Mouse (Mus musculus) spleen, adult 2 months (tissue): ENCODE data around the gene Gne. TPM values are rescaled to one million over a fixed set of nuclear protein-coding genes. Genes with fewer than 3 reads are reported as not detected.

Source experiments
- DNase-seq, 2 experiments: peaks; one replicate each; pipeline versions ENCODE4 v3.0.0 to v3.0.0-alpha.2; 2012 to 2021; ENCODE audit warnings: low spot score in 2 of 2, low read depth in 1 of 2
- H3K27ac ChIP-seq: fragments of 200-500 bp; 2 replicates; pipeline ENCODE4 v1.5.1; 2012; ENCODE audit warnings: low read length, inconsistent platforms; ENCODE audit not compliant: insufficient read depth
- H3K27me3 ChIP-seq: fragments of 200-500 bp; 2 replicates; pipeline ENCODE4 v1.6.1; 2012; ENCODE audit warnings: mild to moderate bottlenecking, moderate library complexity, low read length, inconsistent platforms; ENCODE audit not compliant: control insufficient read depth, insufficient read depth
- H3K36me3 ChIP-seq: fragments of 200-500 bp; 2 replicates; pipeline ENCODE4 v1.6.1; 2012; ENCODE audit warnings: mild to moderate bottlenecking, low read length, inconsistent platforms; ENCODE audit not compliant: control insufficient read depth, insufficient read depth
- H3K4me1 ChIP-seq: fragments of 200-500 bp; 2 replicates; pipeline ENCODE4 v1.6.1; 2011; ENCODE audit warnings: inconsistent platforms; ENCODE audit not compliant: control insufficient read depth, insufficient read depth, insufficient read length
- H3K4me3 ChIP-seq: fragments of 200-500 bp; 2 replicates; pipeline ENCODE4 v1.5.1; 2011; ENCODE audit warnings: mild to moderate bottlenecking, inconsistent platforms; ENCODE audit not compliant: insufficient read depth, insufficient read length; ENCODE audit errors: extremely low read depth
- CTCF ChIP-seq: fragments of 200-500 bp; IDR thresholded peaks from 2 replicates; pipeline ENCODE4 v1.5.1; 2011; ENCODE audit warnings: mild to moderate bottlenecking, inconsistent platforms; ENCODE audit not compliant: insufficient read depth, insufficient read length, insufficient replicate concordance; ENCODE audit errors: extremely low read depth
- POLR2A ChIP-seq: fragments of 200-500 bp; IDR thresholded peaks from 2 replicates; pipeline ENCODE4 v1.6.1; 2011; ENCODE audit warnings: low read depth, low read length, inconsistent platforms
- WGBS: fragments of 180-500 bp; shearing (Covaris S2); methylation state at CpG from one replicate; pipeline ENCODE4 v1.1.7; 2018; 5-methylcytosine and 5-hydroxymethylcytosine counted together
- polyA plus RNA-seq: library from polyadenylated mRNA; depleted of rRNA; stranded (reverse); fragments of >200 nt; gene quantifications from 2 replicates; pipeline ENCODE4 v1.2.3, GENCODE M21; 2012; rRNA removed

Gne gene
- polyA plus RNA-seq, 1 experiment, result 21.8 TPM

DNA sequence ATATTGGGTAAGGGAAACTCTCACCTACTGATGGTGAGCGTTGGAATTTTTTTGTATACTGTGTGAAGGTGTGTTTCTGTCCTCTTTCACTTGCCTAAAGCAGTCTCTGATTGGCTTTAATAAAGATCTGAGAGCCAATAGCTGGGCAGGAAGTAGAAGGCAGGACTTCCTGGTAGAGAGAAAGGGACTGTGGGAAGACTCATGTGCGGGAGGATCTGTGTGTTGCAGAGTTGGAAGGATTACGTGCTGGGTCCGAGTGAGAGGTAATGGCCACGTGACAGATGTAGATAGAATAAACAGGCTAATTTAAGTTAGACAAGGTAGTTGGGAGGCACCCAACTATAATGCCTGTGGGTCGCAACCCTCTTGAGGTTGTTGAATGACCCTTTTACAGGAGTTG lies 80.4 kb downstream of the Gne start:
- no peak overlapping the region for H3K27ac ChIP-seq
- H3K27me3 ChIP-seq, result no peaks in the 10 kb centered on the region
- H3K4me3 ChIP-seq, result no peak overlapping the region
- no peaks in the 10 kb centered on the region for H3K36me3 ChIP-seq
- H3K4me1 ChIP-seq, result no peaks in the 10 kb centered on the region
- no peak for DNase-seq
- WGBS, result 82% methylated on average over 6 of the region's 6 CpGs
- TF ChIP-seq CTCF (no peak), POLR2A (no peak)

DNA sequence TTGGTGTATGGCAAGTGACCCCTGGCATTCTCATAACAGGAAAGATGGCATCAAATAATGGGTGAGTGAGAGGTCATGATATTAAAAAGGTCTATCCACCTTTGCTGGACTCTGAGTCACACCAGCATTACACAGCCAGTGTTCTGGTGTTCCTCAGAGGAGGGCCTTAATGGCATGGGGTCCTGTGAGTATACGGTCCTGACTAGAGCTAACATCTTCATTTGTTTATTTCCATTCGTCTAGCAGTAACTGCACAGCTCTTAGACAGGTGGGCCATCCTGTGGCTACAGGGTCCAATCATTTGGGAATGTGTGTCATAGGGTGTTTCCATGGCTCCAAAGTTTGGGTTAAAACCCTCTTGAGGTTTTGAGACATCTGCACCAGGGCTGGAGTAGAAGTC lies 89.6 kb downstream of the Gne start:
- Histone ChIP-seq H3K4me3 (no peak overlapping the region), H3K4me1 (no peaks in the 10 kb centered on the region), H3K27ac (no peak overlapping the region), H3K36me3 (no peaks in the 10 kb centered on the region), H3K27me3 (no peaks in the 10 kb centered on the region)
- 83% methylated on average over 2 of the region's 2 CpGs for WGBS
- DNase-seq, result no peak
- TF ChIP-seq POLR2A (no peak), CTCF (no peak)

DNA sequence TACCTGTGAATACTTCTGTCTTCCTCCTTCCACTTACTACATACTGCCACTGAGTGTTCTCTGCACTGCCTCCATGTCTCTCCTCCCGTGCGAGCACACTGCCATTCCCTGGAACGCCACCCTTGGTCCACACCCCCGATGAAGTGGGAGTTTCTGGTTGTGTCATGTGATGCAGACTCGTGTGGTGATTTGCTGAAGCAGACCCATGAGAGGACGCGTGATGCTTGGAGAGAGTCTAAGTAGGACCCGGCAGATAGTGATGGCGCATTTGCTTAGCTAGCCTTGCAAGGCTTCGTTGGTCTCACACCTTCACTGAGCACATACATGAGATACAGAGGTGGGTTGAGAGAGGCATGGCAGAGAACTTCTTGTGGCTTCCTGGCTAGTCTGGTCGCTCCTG lies 90.9 kb downstream of the Gne start:
- no peak overlapping the region for H3K4me3 ChIP-seq
- no peak for DNase-seq
- TF ChIP-seq CTCF (no peak), POLR2A (no peak)
- H3K4me1 ChIP-seq, result no peaks in the 10 kb centered on the region
- no peaks in the 10 kb centered on the region for H3K27me3 ChIP-seq
- WGBS, result 93% methylated on average over 11 of the region's 11 CpGs
- H3K27ac ChIP-seq, result no peak overlapping the region
- H3K36me3 ChIP-seq, result no peaks in the 10 kb centered on the region

DNA sequence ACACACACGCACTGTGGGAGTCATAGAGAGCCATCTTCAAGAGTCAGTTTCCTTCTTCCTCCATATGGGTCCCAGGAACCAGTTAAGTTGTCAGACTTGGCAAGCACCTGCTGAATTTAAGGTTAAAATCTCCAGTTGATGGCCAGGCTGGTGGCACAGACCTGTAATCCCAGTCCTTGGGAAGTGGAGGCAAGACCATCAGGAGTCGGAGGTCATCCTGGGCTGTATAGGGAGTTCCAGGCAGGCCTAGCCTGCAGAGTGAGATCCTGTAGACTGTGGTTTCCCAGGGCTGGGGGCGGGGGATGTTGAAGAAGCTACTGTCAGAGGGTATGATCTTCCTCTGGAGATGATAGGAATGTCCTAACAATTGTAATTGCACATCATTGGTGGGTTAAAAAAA lies 95.0 kb downstream of the Gne start:
- Histone ChIP-seq H3K36me3 (no peaks in the 10 kb centered on the region), H3K4me1 (no peaks in the 10 kb centered on the region), H3K27ac (no peak overlapping the region), H3K4me3 (no peak overlapping the region), H3K27me3 (no peaks in the 10 kb centered on the region)
- TF ChIP-seq CTCF (no peak), POLR2A (no peak)
- DNase-seq, result no peak
- 93% methylated on average over 3 of the region's 3 CpGs for WGBS

DNA sequence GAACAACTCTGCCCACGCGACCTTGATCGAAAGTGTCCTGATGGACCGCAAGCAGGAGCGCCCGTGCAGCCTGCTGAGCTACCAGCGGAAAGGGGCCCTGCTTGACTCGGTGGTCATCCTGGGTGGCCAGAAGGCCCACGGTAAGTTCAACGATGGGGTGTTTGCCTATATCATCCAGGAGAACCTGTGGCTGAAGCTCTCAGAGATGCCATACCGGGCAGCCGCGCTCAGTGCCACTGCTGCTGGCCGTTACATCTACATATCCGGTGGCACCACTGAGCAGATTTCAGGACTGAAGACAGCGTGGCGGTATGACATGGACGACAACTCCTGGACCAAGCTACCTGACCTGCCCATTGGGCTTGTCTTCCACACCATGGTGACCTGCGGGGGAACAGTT lies 99.7 kb downstream of the Gne start:
- H3K4me1 ChIP-seq, result peaks cover 3% of the 10 kb centered on the region; the same call in 1 of the 2 replicates
- H3K36me3 ChIP-seq, result no peaks in the 10 kb centered on the region
- WGBS, result 94% methylated on average over 19 of the region's 19 CpGs
- H3K4me3 ChIP-seq, result no peak overlapping the region
- no peak overlapping the region for H3K27ac ChIP-seq
- H3K27me3 ChIP-seq, result no peaks in the 10 kb centered on the region
- DNase-seq, result no peak
- TF ChIP-seq CTCF (no peak), POLR2A (no peak)

Other genes starting within 250 kb of the Gne start
- gene Olfr157, start 244.0 kb downstream of the Gne start, polyA plus RNA-seq, result not detected in 2 replicates
- not detected in 2 replicates for gene Olfr155, start 232.6 kb downstream of the Gne start, polyA plus RNA-seq
- gene Reck, start 208.6 kb downstream of the Gne start, polyA plus RNA-seq, result 5.2 and 7.2 TPM in 2 replicates
- gene Glipr2, start 126.8 kb downstream of the Gne start, polyA plus RNA-seq, result 13.7 and 19.8 TPM in 2 replicates
- 0.04 and 0.12 TPM in 2 replicates for gene Ccin, start 100.7 kb downstream of the Gne start, polyA plus RNA-seq
- gene Clta, start 79.7 kb downstream of the Gne start, polyA plus RNA-seq, result 183 and 235 TPM in 2 replicates
- gene Rnf38, start 149.6 kb upstream of the Gne start, polyA plus RNA-seq, result 122 and 144 TPM in 2 replicates
- gene Melk, start 216.7 kb upstream of the Gne start, polyA plus RNA-seq, result 1.1 and 1.2 TPM in 2 replicates